Mouse (Mus musculus): ENCODE data around the gene 5730455P16Rik.
A peak's percentile ranks its signal among the peaks of the same experiment; 100 is the strongest.
"Not testable (repeated sequence)": the region's sequence is repeated elsewhere in the genome, so short reads cannot be mapped to it uniquely, and the experiment has no call there.

5730455P16Rik gene

DNA sequence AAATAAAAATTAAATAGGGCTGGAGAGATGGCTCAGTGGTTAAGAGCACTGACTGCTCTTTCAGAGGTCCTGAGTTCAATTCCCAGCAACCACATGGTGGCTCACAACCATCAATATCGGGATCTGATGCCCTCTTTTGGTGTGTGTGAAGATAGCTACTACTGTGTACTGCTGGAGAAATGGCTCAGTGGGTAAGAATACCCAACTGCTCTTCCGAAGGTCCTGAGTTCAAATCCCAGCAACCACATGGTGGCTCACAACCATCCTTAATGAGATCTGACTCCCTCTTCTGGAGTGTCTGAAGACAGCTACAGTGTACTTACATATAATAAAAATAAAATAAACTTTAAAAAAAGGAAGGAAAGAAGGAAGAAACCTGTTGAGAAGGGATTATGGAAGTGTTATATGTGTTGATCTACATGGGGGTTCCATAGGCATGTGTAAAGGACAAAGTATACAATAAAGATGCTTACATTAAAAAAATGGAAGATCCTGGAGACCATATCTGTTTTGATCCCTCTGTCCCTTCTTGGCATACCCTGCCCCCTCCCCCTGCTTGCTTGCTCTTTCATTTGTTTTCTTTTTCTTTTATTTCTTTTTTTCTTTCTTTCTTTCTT lies 726 bp upstream of the 5730455P16Rik start:
- not testable (repeated sequence) for DNase-seq

- no peak for DNase-seq
These were observed 1.2 kb downstream of the 5730455P16Rik start for GRCm38 (mm10) chr11:80376651-80377050.

- no peak for DNase-seq
These were observed 8.9 kb downstream of the 5730455P16Rik start for GRCm38 (mm10) chr11:80368949-80369348.

DNA sequence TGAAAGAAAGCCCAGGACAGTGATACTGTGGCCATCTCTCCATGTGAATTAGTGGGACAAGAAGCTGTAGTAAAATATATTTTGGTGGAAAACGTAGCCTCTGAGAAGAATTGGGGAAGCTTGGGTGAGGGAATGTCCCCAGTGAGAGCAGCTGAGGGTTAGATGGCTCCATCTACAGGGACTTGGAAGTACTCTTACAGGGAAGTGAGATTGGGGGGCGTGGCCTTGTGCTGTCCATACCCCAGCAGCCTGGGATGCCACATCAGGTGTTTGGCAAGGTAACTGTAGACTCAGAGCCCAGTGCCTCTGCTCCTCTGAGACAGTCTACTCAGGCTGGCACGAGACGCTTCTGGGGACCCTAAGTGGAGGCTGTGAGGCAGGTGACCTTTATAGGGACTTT lies 23.0 kb downstream of the 5730455P16Rik start:
- DNase-seq, result no peak

- peak; percentile 66 for DNase-seq
These were observed 25.9 kb downstream of the 5730455P16Rik start for GRCm38 (mm10) chr11:80351832-80352430.

DNA sequence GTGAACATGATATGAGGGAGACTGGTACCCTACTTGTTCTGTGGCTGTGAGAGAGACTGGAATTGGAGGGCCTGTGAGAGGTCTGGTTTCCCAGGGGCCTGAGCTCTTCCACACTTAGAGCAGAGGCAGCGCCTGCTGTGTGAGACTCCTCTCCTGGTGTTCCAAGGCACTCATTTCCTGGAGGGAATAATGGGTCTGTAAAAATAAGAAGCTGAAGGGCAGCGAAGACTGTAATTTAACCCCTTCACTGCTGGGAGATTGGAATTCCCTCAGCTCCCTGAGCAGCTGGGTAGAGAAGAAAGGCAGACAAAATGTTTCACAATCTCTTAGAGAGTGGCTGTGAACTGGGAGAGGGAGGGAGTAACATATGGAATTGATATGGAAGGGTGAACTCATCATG lies 35.4 kb downstream of the 5730455P16Rik start:
- DNase-seq, result no peak

DNA sequence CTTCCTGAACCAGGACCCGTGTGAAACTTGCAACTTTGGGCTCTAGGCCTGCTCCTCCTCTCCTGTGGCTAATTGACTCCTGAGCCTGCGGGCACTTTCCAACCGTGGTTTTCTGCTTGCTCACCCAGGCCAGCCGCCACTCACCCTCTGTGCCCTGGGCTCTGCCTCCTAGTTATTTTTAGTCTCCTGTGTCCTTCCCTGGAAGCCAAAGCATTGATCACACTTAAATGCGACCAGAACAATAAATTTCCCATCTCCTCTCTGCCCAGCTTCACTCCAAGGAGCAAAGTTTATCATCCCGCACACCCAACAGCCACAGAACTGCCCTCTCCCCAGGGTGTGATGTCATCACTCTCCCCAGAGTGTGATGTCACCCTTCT lies 41.5 kb downstream of the 5730455P16Rik start:
- DNase-seq, result no peak

- DNase-seq, result no peak
These were observed 42.1 kb downstream of the 5730455P16Rik start for GRCm38 (mm10) chr11:80335609-80336350.

DNA sequence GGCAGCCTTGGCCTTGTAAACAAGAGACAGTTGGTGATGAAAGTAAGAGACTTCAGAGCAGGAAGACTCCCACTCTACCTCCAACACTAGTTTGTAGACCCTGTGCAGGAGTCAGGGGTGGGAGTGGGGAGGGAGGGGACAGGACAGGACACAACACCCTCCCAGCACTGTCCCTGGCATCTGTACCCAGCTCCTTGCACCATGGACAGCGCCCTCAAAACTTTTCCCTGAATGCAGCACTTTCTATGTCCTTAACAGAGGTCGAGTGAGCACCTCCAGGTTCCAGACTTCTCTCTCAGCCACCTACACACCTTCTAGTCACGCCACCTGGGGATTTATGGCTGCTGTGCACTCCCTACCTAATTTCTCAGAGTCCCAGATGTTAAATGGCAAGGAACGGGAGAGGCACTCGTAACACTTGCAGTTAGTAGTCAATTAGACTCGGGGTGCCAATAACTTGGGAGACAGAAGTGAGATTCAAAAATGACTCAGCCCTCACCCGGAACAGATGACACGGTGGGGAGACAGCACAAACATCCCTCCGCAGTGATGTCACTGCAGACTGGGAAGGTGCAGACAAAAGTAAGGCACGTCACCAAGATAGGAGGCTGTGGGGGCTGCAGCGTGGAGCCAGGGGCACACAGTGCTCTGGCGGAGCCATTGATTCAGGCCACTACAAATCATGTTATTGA lies 45.0 kb downstream of the 5730455P16Rik start:
- DNase-seq, result no peak

DNA sequence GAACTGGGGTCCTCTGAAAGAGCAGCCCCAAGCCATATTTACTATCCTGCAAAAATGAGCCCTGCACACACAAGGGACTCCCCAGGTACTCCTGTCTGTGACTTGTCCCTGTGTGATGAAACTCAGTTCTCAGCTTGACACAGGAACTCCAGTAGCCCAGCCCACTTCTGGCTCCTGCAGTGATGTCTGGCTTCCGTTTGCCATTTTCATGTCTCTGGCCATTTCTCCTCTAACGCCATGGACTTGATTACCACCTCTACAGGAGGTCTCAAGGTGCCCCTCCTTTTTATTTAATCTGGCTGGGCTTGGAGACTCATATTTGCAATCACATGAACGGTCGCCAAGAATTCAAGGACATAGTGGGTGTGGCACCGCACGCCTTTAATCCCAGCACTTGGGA lies 53.2 kb downstream of the 5730455P16Rik start:
- DNase-seq, result no peak

DNA sequence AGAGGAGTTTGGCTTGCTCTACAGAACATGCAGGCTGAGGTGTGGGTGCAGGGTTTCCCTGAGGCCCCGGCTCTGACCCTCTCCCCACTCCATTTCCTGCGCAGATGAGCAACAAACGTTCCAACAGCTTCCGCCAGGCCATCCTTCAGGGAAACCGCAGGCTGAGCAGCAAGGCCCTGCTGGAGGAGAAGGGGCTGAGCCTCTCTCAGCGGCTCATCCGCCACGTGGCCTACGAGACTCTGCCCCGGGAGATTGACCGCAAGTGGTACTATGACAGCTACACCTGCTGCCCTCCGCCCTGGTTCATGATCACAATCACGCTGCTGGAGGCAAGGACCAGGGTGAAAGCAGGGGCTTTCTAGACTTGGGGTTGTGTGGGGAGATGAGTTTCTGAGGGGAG lies 54.6 kb downstream of the 5730455P16Rik start:
- DNase-seq, result no peak

DNA sequence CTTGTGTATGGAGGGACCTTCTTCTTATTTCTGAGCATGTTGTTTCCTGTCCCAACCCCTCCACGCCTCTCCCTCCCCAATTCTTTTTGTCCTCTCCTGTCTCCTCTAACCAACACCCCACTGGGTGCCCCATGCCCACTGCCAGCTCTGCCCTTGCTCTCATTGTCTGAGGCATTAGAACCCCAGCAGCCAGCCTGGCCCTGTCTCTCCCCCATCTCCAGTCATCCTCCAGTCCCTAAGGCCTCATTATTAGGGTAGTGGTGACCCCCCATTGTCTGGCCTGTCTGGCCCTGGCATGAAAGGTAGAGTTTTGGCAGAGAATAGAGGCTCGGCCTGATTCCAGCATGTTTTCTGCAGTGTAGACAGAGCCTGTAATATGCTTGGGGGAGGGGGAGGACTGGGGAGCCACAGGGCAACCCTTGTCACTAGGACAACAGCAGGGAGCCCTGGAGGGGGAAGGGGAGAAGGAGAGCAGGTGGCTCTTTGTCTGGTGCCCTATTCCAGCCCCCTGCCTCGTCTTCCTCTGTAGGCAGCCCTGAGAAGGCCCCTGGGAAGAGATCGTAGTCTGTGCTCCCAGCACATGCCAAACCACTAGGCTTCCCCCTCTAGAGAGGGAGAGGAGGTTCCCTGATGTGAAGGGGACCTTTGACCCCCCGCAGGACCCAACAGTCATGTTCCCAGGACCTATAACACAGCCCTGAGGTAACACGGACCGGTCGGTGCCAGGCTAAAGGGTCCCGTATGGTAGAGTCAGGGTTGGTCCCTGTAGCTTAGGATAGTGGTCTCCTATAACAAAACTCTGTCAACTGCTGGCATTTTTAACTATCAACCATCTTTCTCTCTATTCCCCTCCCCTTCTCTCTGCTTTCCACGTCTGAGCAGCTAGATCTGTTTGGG lies 61.8 kb downstream of the 5730455P16Rik start:
- peak; percentile 36 for DNase-seq

DNA sequence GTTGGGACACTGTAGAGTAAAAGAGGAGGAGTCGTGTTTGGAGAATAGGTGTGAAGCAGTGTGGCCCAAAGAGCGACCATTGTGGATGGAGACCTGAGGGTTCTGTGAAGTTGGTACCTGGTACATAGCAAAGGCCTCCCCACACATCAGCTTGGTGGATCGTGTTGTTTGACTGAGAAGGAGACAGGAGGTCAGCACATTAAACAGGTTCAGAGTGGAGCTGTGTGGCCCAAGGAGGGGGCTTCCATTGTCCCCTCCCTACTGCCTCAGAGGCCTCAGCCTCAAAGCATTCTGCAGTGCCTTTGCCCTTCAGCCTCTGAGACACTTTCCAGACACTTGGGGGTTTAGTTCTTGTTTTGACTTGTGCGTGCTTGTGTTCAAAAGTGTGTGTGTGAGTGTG lies 63.9 kb downstream of the 5730455P16Rik start:
- no peak for DNase-seq

DNA sequence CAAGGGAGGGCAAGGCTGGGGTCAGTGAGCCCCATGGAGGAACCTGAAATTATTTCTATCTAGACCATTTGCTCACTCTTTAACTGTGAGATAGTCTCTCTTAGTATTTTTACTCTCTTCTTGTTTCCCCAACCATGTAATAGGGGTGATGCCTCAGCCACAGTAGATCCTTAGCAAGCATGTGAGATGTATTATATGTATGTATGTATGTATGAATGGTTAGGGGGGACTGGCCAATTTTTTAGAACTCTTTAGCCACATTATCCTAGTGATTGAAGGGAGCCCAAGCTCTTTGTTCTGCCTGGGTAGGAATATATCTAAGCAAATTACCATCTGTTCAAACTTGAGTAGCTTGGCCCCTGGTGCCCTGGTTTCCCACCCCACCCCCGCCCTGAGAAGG lies 64.4 kb downstream of the 5730455P16Rik start:
- DNase-seq, result no peak

- DNase-seq, result no peak
These were observed 65.3 kb downstream of the 5730455P16Rik start for GRCm38 (mm10) chr11:80312565-80312964.

DNA sequence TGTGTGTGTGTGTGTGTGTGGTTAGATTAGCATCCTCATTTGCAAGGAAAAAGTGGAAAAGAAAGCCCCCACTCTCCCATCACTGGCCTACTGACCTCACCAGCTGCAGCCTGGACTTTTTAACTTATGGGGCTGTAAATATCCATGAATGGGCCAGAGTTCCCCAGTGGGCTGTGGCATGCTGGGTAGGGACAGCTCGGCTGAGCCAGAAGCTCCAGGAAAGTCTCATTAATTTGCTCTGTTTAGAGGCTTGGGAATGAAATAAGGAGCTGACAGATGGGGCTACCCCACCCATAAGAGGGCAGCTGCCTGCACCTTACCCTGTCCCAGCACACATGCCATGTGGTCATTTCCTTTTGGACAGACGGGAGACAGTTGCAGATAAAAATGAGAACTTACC lies 65.8 kb downstream of the 5730455P16Rik start:
- no peak for DNase-seq

- no peak for DNase-seq
These were observed 66.6 kb downstream of the 5730455P16Rik start for GRCm38 (mm10) chr11:80311271-80311670.
